Mouse (Mus musculus) neural tube, embryonic 14.5 days (tissue): ENCODE measurements around the gene Mrps23. TPM values are rescaled to one million over a fixed set of nuclear protein-coding genes. Genes with fewer than 3 reads are reported as not detected.

Experiments used
- ATAC-seq: fragments of 200-750 bp; cut with Nextera tagmentation; 2 replicates; pipeline ENCODE4 v1.8.0; 2017; ENCODE audit warnings: low read depth, mild to moderate bottlenecking, moderate TSS enrichment, moderate library complexity
- H3K27ac ChIP-seq: fragments of 300-500 bp; sonication (generic); 2 replicates; pipeline ENCODE4 v1.5.1; 2014; ENCODE audit warnings: low read depth, mild to moderate bottlenecking, control low read depth, low read length, moderate library complexity, mixed read lengths
- H3K27me3 ChIP-seq: fragments of 300-500 bp; sonication (generic); 2 replicates; pipeline ENCODE4 v1.6.1; 2014; ENCODE audit warnings: low read length; ENCODE audit not compliant: control insufficient read depth, insufficient read depth
- H3K36me3 ChIP-seq: fragments of 300-500 bp; sonication (generic); 2 replicates; pipeline ENCODE4 v1.6.1; 2014; ENCODE audit warnings: low read length, mixed read lengths; ENCODE audit not compliant: control insufficient read depth, insufficient read depth
- H3K4me1 ChIP-seq: fragments of 300-500 bp; sonication (generic); 2 replicates; pipeline ENCODE4 v1.6.1; 2014; ENCODE audit warnings: low read length; ENCODE audit not compliant: control insufficient read depth, insufficient read depth
- H3K4me2 ChIP-seq: fragments of 300-500 bp; sonication (generic); 2 replicates; pipeline ENCODE4 v1.6.1; 2014; ENCODE audit warnings: mild to moderate bottlenecking, low read depth, low read length, control low read depth
- H3K4me3 ChIP-seq: fragments of 300-500 bp; sonication (generic); 2 replicates; pipeline ENCODE4 v1.5.1; 2014; ENCODE audit warnings: low read depth, low read length, control low read depth, mixed read lengths
- H3K9ac ChIP-seq: fragments of 300-500 bp; sonication (generic); replicated peaks from 2 replicates; pipeline ENCODE4 v1.6.1; 2014; ENCODE audit warnings: low read depth, mild to moderate bottlenecking, control low read depth, low read length, mixed read lengths
- H3K9me3 ChIP-seq: fragments of 300-500 bp; sonication (generic); 2 replicates; pipeline ENCODE4 v1.6.1; 2016; ENCODE audit warnings: low read length; ENCODE audit not compliant: control insufficient read depth
- WGBS: fragments of 180-500 bp; shearing (Covaris S2); extraction: QIAGEN DNeasy Blood & Tissue Kit; methylation state at CpG from one replicate; pipeline ENCODE4 v1.1.7; 2014; 5-methylcytosine and 5-hydroxymethylcytosine counted together
- polyA plus RNA-seq: library from polyadenylated mRNA; unstranded; fragments of >200 nt; fragmentation: Nextera tagmentation; extraction: Ambion mirVana; gene quantifications from 2 replicates; pipeline ENCODE4 v1.2.1, GENCODE M21; 2014

Mrps23 gene
- polyA plus RNA-seq, 1 experiment from 2014 or later = 63.7 TPM

DNA sequence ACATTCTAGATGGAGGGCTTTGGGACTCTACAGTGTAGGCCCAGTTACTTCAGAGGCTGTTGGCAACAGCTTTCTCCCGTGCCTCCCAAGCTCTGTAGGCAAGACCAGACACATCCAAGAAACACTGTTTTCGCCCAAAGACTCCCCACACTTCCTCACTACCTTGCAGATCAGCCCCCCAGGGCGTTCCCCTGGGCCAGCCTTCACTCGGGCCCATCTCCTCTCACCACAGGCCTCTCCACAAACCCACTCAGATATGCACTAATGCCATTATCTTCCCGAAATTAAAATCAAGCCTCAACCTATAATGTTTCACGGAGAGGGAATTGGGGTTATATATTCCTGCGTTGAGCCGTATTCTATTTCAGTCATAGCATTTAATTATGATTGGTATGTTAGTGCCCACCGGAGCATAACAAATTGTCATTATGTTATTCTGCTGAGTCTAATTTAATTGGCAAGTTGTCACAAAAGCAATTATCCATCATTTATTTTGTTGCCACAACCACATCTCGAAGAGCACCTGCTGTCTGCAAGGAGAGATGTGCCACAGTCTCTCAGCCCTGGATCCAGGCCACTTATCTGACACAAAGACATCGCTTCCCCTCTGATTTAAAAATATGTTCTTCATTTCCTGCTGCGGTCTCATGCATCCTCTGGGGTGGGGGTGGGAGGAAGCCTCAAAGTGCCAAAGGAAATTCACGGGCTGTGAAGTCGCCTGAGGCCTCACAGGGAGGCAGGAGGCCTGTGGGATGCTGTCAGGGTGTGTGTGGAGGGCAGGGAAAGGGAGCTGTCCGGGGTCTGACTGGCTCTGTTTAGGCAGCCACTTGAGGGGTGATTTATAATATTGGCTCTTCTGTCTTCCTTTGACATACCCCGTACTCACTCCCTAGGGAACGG is 29.6 kb downstream of the Mrps23 start:
- no peaks in the 10 kb centered on the region for H3K9me3 ChIP-seq
- WGBS = 16% methylated on average over 17 of the region's 17 CpGs
- no peak overlapping the region for H3K4me2 ChIP-seq
- ATAC-seq = peak; percentile 74
- peaks cover 2% of the 10 kb centered on the region; the same call in 1 of the 2 replicates for H3K27me3 ChIP-seq
- peak overlapping the region; percentile 75 for H3K27ac ChIP-seq
- no peaks in the 10 kb centered on the region for H3K36me3 ChIP-seq
- peaks cover 26% of the 10 kb centered on the region for H3K4me1 ChIP-seq
- H3K9ac ChIP-seq = no peak overlapping the region
- no peak overlapping the region for H3K4me3 ChIP-seq

DNA sequence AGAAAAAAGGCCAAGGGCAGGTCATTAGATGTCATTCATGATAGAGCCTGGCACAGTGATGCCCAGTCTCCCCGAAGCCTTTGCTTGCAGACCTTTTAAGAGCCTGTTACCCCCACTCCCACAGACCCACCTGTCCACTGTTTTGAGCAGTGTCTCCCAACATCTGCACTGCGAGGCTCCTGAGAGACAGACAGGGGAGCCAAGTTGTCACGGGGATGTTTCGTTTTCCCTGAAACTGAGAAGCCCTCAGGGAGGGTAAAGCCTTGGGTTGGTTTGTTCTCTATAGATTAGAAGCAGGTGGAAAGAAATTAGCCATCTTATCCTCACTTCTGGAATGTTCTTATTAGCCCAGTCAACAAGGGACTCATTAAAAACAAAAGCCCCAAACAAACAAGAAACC is 30.6 kb downstream of the Mrps23 start:
- no peak for ATAC-seq
- H3K4me1 ChIP-seq = peaks cover 27% of the 10 kb centered on the region
- no peaks in the 10 kb centered on the region for H3K36me3 ChIP-seq
- H3K27ac ChIP-seq = no peak overlapping the region; the same call in 1 of the 2 replicates
- no peak overlapping the region for H3K9ac ChIP-seq
- no peak overlapping the region for H3K4me2 ChIP-seq
- H3K27me3 ChIP-seq = peaks cover 2% of the 10 kb centered on the region; the same call in 1 of the 2 replicates
- H3K4me3 ChIP-seq = no peak overlapping the region
- WGBS = 32% methylated on average over 4 of the region's 4 CpGs
- no peaks in the 10 kb centered on the region for H3K9me3 ChIP-seq

DNA sequence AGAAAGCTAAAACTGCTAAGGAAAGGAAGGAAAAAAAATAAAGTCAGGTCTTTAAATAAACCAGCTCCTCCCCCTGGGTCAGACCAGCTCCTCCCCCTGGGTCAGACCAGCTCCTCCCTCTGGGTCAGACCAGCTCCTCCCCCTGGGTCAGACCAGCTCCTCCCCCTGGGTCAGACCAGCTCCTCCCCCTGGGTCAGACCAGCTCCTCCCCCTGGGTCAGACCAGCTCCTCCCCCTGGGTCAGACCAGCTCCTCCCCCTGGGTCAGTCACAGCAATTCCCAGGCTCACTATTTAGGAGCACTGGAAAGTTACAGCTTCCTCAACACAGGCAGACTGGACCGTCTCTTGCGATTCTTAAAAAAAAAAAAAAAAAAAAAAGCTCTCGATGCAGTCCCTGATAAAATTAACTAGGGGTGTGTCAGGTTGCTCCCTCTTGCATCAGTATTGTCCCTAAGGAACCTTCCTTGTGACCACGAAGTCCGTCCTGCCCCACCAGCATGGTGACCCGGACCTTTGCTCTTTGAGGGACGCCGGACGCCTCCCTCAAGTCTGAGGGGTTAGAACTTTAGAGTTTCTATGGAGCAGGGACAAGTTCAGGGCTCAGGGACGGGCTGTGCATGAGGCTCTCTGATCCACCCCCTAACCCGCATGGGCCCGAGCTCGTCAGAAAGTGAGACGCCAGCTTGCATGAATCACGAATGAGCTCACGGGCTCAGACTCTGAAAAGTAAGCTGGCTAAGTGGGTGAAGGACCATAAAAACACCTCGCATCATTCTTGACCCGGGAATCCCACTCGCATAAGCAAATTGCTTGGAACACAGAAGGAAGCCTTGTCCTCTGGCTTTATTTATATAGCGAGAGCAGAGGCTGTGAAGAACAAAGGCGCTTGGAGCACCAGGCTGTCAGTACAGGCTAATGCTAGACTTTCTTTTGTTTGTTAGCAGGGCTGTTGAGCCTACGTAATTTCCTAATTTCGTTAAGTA is 31.3 kb downstream of the Mrps23 start:
- Histone ChIP-seq H3K36me3 (no peaks in the 10 kb centered on the region), H3K27me3 (peaks cover 2% of the 10 kb centered on the region; the same call in 1 of the 2 replicates), H3K4me2 (peak overlapping the region; percentile 15; the same call in 1 of the 2 replicates), H3K4me1 (peaks cover 27% of the 10 kb centered on the region), H3K9me3 (no peaks in the 10 kb centered on the region), H3K9ac (no peak overlapping the region), H3K4me3 (no peak overlapping the region), H3K27ac (peak overlapping the region; percentile 23; the same call in 1 of the 2 replicates)
- 5% methylated on average over 23 of the region's 23 CpGs for WGBS
- no peak for ATAC-seq

DNA sequence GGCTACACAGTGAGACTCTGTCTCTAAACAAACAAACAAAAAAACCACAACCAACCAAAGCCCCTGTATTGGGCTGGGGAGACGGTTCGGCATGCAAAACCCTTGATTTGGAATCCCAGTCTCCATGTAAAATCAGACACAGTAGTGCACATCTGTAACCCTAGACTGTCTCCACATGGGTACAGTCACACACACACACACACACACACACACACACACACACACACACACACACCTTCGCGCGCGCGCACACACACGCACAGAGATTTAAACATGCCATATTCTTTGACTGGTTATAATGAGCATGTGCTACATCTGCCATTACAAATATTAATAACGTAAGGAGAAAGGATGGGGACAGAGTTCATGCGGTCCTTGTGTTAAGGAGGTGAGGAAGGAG is 36.1 kb downstream of the Mrps23 start:
- H3K9ac ChIP-seq = no peak overlapping the region
- H3K36me3 ChIP-seq = no peaks in the 10 kb centered on the region
- H3K4me1 ChIP-seq = peaks cover 17% of the 10 kb centered on the region; the same call in 1 of the 2 replicates
- no peak overlapping the region for H3K4me3 ChIP-seq
- WGBS = 42% methylated on average over 10 of the region's 10 CpGs
- H3K4me2 ChIP-seq = no peak overlapping the region
- no peaks in the 10 kb centered on the region for H3K9me3 ChIP-seq
- ATAC-seq = 0 out of 2 replicates have a peak, but pooled peaks have one; percentile 11
- peak overlapping the region; percentile 77 for H3K27ac ChIP-seq
- peaks cover 2% of the 10 kb centered on the region; the same call in 1 of the 2 replicates for H3K27me3 ChIP-seq

DNA sequence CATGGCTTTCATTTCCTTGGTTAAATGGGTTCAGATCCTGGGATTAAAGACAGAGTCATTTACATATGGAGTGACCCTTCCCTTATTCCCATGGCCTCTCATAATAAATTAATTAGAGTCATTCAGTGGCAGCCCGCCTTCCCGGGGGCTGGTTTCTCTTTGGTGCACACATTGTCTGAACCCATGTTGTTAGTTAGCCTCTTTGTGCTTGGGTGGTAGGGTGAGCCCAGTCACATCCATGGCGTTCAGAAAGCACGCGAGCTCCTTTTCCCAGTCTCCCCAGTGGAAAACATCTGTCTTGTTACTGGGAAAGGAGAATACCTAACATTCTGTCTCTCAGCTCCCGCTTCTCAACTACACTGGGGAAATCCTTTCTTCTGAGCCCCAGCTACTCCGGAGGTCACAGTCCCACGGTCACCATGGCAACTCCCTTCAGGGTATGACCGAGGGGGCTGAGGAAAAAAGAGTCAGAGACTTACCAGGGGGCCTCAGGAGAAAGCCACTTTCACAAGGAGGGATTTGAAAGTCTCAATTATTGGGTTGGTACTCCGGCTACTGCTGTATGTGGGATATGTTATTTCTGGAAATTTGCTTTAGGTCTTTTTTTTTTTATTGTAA is 36.7 kb downstream of the Mrps23 start:
- Histone ChIP-seq H3K9me3 (no peaks in the 10 kb centered on the region), H3K27me3 (peaks cover 2% of the 10 kb centered on the region; the same call in 1 of the 2 replicates), H3K27ac (peak overlapping the region; percentile 77), H3K4me3 (no peak overlapping the region), H3K9ac (no peak overlapping the region), H3K36me3 (no peaks in the 10 kb centered on the region), H3K4me2 (no peak overlapping the region), H3K4me1 (peaks cover 17% of the 10 kb centered on the region; the same call in 1 of the 2 replicates)
- ATAC-seq = peak; percentile 72
- 4% methylated on average over 10 of the region's 10 CpGs for WGBS

DNA sequence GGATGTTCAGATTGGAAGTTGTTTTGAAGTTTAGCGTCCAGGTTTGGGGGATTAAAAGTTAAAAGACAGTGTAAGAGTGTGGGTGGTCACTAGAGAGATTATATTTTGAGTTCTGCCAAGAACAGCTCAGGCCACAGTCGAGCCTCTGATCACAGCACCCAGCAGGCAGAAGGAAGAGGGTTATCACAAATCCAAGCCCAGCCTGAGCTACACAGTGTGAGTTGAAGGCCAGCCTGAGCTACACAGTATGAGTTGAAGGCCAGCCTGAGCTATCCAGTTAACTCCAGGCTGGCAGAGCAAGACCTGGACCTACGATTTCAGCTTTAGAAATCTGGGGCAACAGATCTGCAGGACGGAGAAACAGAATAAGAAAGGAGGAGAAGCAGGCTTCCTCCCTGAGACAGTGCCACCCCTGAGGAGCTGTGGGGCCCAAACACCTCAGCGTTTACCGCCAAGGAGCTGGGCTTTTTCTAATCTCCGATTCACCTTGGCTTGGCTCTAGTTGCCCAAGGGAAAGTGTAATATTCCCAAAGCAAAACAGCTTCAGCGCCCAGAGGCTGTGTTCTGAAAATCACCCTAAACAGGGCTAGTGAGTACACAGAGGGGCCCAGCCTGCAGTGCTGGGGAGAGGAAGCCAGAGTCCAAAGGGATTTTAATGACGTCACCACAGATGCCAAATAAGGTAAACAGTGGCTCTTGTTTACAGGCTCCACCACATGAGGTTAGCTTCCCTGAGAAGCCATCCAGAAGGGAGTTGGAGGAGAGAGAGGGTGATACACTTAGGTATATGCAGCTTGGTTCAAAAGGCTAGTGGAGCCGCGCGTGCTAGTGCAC is 37.5 kb downstream of the Mrps23 start:
- 36% methylated on average over 12 of the region's 12 CpGs for WGBS

DNA sequence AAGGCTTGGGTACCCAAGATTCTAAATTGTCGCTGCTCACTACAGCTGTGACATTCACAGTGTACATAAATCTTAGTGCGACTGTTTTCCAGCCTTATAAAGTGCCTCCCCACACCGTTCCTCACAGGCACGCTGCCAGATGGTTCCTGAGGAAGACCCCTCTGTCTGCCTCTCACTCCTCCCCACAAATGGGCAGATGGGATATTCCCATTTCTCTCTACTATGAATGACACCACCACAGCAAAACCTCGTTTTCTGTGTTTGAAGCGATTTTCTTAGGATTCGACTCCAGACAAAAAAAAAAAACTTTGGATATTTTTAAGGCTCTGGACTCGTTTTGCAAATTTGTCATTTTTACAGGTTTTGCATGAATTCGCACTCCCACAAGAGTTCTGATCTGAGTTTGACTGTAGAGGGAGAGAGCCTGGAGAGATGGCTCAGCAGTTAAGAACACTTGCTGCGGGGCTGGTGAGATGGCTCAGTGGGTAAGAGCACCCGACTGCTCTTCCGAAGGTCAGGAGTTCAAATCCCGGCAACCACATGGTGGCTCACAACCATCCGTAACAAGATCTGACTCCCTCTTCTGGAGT is 41.5 kb downstream of the Mrps23 start:
- Histone ChIP-seq H3K27me3 (no peaks in the 10 kb centered on the region), H3K27ac (no peak overlapping the region), H3K4me1 (peaks cover 15% of the 10 kb centered on the region; the same call in 1 of the 2 replicates), H3K36me3 (no peaks in the 10 kb centered on the region), H3K9ac (no peak overlapping the region), H3K9me3 (no peaks in the 10 kb centered on the region), H3K4me2 (no peak overlapping the region), H3K4me3 (no peak overlapping the region)
- no peak for ATAC-seq
- 57% methylated on average over 14 of the region's 14 CpGs for WGBS

More for the DNA sequence above, 37.5 kb downstream of the Mrps23 start:
- Histone ChIP-seq H3K4me3 (no peak overlapping the region), H3K9me3 (no peaks in the 10 kb centered on the region), H3K4me1 (peaks cover 15% of the 10 kb centered on the region; the same call in 1 of the 2 replicates), H3K9ac (no peak overlapping the region), H3K27me3 (peaks cover 2% of the 10 kb centered on the region; the same call in 1 of the 2 replicates), H3K4me2 (no peak overlapping the region), H3K36me3 (no peaks in the 10 kb centered on the region), H3K27ac (peak overlapping the region; percentile 77)
- no peak for ATAC-seq
